ENCODE assay signal across 13 mouse cellular contexts in the genomic region with DNA sequence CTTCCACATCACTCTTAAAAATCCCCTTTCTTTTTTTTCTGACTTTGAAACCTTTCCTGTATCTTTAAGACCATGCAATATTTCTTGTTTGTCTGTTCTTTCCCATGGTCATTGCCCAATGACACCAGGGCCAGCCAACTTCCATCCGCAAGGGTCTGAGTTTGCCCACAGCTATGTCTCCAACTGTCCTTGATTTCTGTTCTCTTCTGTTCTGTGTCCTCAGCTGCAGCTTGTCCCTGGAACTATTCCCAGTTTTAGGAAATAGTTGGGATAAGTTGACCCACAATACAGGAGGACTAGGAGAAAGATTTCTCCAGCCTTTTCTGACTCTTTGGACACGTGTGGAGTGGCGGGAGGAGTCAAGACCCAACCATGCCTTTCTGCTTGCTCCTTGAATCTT. TPM values are rescaled to one million over a fixed set of nuclear protein-coding genes. Genes with fewer than 3 reads are reported as not detected.
DNase-seq lines count a peak whose midpoint lies in the region; ATAC-seq lines count a peak whose summit lies in the region.
"Had no signal": no experiment of that assay in that cellular context is flagged by ENCODE, and none has a peak within 500 bp of the region (broad histone marks: within the 10 kb centered on the region; RNA-seq: fewer than 3 reads in every experiment).

No protein-coding gene starts in this region.

- ATAC-seq in midbrain, embryonic 15.5 days (replicated peaks): no peak
- ATAC-seq: forebrain, embryonic 14.5 days had no signal

- DNase-seq in heart, adult 11 months: peak; percentile 97
- DNase-seq in heart, postnatal 4 days: no peak
- peak; percentile 91 for DNase-seq in adipocyte (ENCODE audit: low spot score)
- peak; percentile 40 for DNase-seq in gastrocnemius, postnatal 14 days
- peak; percentile 62 for DNase-seq in lung, postnatal 25 days (ENCODE audit: low spot score)
- DNase-seq in layer of hippocampus, adult 11-12 months (ENCODE audit: low spot score): no peak
- DNase-seq in midbrain, embryonic 10.5 days (ENCODE audit: low spot score): no peak
- DNase-seq: cerebellum, postnatal 14 days; kidney, postnatal 14 days; spleen, adult 18-20 months had no signal

- intact Hi-C loops in gastrocnemius, postnatal 14 days (cut with DNase I; ENCODE audit: low total_unique reads): no loop called here

- no peak overlapping the region for H3K9ac ChIP-seq in midbrain, embryonic 15.5 days
- H3K9ac ChIP-seq: embryonic facial prominence, embryonic 12.5 days had no signal

- H3K4me1 ChIP-seq in midbrain, embryonic 15.5 days: no peaks in the 10 kb centered on the region
- no peaks in the 10 kb centered on the region for H3K4me1 ChIP-seq in midbrain, embryonic 10.5 days
- H3K4me1 ChIP-seq: embryonic facial prominence, embryonic 12.5 days had no signal

- H3K4me2 ChIP-seq in midbrain, embryonic 15.5 days: no peak overlapping the region
- H3K4me2 ChIP-seq: embryonic facial prominence, embryonic 12.5 days had no signal

- 83% methylated on average over 3 of the region's 3 CpGs for WGBS in midbrain, embryonic 15.5 days
- 88% methylated on average over 3 of the region's 3 CpGs for WGBS in midbrain, embryonic 10.5 days

- no peaks in the 10 kb centered on the region for H3K9me3 ChIP-seq in midbrain, embryonic 15.5 days
- H3K9me3 ChIP-seq in midbrain, embryonic 10.5 days (replicated peaks): no peaks in the 10 kb centered on the region
- H3K9me3 ChIP-seq: embryonic facial prominence, embryonic 12.5 days had no signal

- H3K27me3 ChIP-seq in midbrain, embryonic 15.5 days (replicated peaks): no peaks in the 10 kb centered on the region
- H3K27me3 ChIP-seq in midbrain, embryonic 10.5 days (ENCODE audit: low read depth, poor library complexity, severe bottlenecking): no peaks in the 10 kb centered on the region
- H3K27me3 ChIP-seq: embryonic facial prominence, embryonic 12.5 days had no signal

- H3K4me3 ChIP-seq in midbrain, embryonic 15.5 days: no peak overlapping the region
- no peak overlapping the region for H3K4me3 ChIP-seq in midbrain, embryonic 10.5 days
- H3K4me3 ChIP-seq: embryonic facial prominence, embryonic 12.5 days had no signal

- H3K36me3 ChIP-seq in midbrain, embryonic 15.5 days (replicated peaks): no peaks in the 10 kb centered on the region
- no peaks in the 10 kb centered on the region for H3K36me3 ChIP-seq in midbrain, embryonic 10.5 days
- H3K36me3 ChIP-seq: embryonic facial prominence, embryonic 12.5 days had no signal

- no peak overlapping the region for H3K27ac ChIP-seq in midbrain, embryonic 15.5 days
- no peak overlapping the region for H3K27ac ChIP-seq in midbrain, embryonic 10.5 days (replicated peaks)
- H3K27ac ChIP-seq: embryonic facial prominence, embryonic 12.5 days had no signal

RNA-seq across cellular contexts. Expression of gene Mocs2, which starts 57.1 kb away (rescaled TPM):
- total RNA-seq in heart, postnatal 4 days (2021): 10 to 100 TPM; 59.2 to 60.9 TPM
- total RNA-seq in gastrocnemius, postnatal 14 days (2021): 10 to 100 TPM; 42.9 to 45.2 TPM
- polyA plus RNA-seq in midbrain, embryonic 15.5 days (2015; fragmentation: Nextera tagmentation; extraction: Ambion mirVana): 108 and 117 TPM in 2 replicates
- 71.3 and 77.9 TPM in 2 replicates for polyA plus RNA-seq in midbrain, embryonic 10.5 days (2016; fragmentation: Nextera tagmentation; extraction: Ambion mirVana)

Comparison
In these comparisons a context has a peak if more than half of its experiments do, and no peak if none do; other contexts are left out.
1. DNase-seq: peak in heart, adult 11 months (single experiment), adipocyte (single experiment), gastrocnemius, postnatal 14 days (single experiment) and lung, postnatal 25 days (single experiment); none in heart, postnatal 4 days (single experiment), layer of hippocampus, adult 11-12 months (single experiment) and midbrain, embryonic 10.5 days (single experiment).